Mouse (Mus musculus) stomach, postnatal 0 days (tissue): ENCODE results near the gene Map2k5.

ENCODE experiments used
- CTCF ChIP-seq: IDR thresholded peaks from 2 replicates; pipeline ENCODE4 v1.5.1; 2016; ENCODE audit warnings: antibody characterized with exemption, low read depth, mild to moderate bottlenecking, moderate library complexity
- EP300 ChIP-seq: optimal IDR thresholded peaks from 2 replicates; pipeline ENCODE3; 2016; ENCODE audit warnings: antibody characterized with exemption

DNA sequence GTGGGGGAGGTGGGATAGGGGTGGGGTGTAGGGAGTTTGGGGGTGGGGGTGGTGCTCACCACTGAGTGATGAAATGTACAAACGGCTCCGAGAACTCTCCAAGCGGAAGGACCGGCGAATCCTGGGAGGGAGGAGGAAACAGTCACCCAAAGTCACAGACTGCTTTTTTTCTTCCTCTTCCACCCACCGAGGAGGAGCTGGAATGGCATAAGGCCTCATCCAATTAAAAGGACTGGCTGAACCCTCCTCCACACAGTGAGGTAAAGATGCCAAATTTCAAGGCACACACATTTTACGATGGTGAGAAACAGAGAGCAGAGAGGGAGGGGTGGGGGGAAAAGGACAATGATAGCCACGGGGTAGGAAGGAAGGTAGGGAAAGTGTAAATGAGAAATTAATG, 180.4 kb downstream of the Map2k5 start:
- TF ChIP-seq EP300 = no peak
- TF ChIP-seq CTCF = no peak
